Mouse (Mus musculus): ENCODE results near the gene Dhrs7c.

Dhrs7c gene

DNA sequence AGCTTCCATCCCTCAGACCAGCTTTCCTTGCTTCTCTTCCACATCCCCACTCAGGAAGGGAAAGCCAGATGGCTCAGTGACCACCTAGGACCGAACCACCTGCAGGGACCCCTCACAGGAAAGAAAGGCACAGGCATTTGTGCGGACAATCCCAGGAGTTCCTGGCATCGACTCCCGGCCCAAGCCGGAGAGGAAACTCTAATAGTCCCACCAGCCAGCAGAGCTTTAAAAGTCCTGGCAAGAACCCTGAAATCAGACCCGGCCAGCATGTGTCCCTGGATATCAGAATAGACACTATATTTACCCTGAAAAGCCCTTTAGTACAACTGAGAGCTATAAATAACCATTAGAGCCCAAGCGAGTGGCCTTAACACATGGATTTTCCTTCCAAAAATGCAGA is at the start of gene Dhrs7c:
Gene Dhrs7c (plus strand): TSS at position 257 of the 400 bp plus-strand sequence.
- peak; percentile 56 to 72 for DNase-seq

DNA sequence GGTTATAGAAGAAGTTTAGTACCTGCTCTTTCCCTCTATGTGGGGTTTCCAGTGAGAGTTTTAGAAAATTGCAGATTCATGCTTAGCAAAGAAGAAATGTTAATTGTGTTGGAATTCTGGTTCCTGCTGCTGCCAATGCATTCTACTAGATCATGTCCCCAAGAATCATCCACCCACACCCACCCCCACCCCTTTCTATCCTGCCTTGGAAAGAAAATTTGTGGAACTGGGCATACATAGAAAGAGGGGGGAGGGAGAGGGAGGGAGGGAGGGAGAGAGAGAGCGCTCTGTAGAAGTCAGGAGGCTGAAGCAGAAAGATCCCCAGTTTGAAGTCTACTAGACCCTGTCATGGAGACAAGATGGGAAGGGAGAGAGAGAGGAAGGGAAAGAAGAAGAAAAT is 41.7 kb upstream of the Dhrs7c start:
- DNase-seq: no peak

DNA sequence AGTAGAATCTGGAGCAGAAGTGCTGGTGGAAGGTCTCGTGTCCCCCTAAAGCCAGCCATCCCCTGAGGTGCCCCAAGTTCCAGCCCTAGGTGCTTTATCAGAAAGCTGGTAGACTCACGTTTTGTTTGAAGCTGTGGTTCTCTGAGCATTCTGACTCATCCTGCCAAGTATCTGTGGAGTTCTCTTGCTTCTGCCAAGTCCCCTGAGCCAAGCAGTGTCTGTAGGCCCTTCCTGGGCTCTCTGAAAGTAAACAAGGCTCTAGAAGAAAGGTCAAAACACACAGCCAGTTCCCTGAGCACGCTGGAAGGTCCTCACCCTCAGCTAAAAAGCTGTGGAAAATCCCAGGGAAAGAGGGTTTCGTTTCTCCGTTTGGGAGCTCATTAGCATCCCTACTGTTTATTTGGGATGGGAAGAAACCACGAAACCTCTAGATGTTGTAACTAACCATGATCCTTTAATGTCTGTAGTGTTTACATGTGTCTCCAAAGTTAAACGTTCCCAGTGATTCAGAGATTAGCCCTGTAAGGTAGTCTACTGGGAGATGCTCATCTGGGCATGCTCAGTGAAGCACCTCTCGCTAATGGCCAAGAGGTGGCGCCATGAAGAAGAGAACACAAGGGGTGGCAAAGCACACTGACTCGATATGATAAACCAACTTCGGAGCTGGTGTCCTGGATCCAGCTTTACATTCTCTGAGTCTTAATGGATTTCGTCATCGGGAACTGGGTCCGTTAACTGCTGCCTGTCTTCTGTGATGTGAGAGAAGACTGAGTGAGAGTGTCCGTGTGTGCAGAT is 40.4 kb upstream of the Dhrs7c start:
- DNase-seq: peak; percentile 39 to 46

DNA sequence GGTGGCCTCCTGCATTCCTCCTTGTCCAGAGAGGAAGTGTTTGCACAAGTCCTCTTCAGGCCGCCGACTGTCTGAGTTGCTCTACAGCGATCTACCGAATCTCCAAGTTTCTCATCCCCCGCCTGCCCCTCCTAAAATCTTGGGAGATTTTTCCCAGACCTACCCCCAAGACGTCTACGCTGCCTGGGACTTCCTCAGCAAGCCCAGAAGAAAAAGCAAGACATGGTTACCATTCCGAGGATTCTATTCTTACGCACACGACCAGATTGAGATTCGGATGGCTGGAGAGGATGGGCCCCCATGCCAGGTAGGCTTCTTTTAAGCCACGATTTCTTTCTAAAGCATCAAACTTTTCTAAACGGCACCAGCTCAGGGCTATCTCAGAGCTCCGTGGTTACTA is 26.9 kb upstream of the Dhrs7c start, which contains the start of gene Glp2r:
Gene Glp2r (minus strand): TSS at position 101 of the 400 bp plus-strand sequence.
- no peak for DNase-seq

DNA sequence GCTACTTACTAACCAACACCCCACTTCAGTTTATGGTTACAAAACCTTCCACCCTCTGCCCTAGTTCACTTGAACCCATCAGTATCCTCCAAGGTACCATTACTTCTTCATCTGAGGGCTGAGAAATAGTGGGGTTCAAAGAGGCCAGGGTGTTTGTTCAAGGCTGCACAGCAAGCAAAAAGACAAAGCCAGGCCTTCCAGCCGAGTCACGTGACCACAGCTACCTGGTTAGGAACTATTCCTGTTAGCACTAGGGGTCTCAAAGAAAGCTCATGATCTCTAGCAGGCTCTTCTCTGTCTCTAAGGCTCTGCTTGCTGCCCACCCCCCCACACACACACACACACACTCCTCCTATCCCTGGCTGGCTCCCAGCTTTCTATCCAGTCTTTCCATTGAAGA is 26.3 kb upstream of the Dhrs7c start:
- no peak for DNase-seq

DNA sequence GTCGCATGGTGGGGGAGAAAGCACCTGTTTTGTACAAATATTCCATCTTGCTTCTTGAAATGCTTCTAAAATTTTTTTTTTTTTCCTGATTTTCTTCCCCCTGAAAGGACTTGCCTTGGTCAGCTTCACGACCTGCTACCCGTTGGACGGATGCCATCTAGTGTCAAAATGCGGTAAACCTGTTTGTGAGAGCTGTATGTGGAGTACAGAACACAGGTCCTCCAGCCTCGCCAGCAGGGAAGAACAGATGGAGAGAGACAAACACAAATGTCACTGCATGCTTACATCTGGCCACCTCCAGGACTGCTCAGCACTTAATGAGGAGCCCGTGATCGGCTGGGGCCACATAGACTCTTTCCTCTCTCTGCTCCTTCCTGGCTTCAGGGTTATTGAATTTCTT is 25.4 kb upstream of the Dhrs7c start:
- DNase-seq: peak; percentile 67 to 80

DNA sequence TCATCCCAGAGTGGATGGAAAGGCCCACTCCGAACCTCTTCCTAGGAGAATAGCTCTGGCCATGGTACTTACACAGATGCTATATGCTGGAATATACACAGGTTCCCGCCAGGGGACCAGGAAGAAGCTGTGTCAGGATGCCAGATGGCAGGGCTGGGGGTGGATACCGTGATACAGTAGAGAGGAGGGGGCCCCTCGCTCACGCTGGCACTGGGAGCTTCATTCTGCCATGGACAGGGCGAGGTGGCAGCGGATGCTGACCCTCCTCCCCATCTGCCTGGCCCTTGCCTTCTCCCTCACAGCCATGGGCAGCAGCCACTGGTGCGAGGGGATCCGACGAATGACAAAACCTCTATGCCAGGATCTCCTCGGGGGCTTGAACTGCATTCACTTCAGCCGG is 23.6 kb upstream of the Dhrs7c start, which contains the start of gene Gsg1l2:
Gene Gsg1l2 (plus strand): TSS at position 230 of the 400 bp plus-strand sequence.
- peak; percentile 16 to 40 for DNase-seq

DNA sequence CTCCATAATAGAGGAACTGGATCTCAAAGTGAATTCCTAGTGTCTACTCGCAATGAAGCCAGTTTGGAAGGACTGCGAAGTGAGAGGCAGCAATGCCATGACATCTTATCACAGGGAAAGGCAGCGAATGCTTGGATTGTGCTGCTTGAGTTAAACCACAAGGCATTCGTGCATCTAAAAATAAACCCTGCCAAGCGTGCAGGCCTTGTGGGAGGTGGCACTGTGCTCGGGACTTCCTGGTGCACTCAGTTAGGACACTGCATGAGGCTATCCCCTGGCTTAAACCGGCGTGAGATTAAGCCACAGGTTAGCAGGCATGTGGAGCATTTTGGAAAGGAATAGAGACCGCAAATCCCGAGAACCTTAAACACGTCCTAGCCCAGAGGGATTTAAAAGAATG is 7.8 kb upstream of the Dhrs7c start:
- no peak for DNase-seq

DNA sequence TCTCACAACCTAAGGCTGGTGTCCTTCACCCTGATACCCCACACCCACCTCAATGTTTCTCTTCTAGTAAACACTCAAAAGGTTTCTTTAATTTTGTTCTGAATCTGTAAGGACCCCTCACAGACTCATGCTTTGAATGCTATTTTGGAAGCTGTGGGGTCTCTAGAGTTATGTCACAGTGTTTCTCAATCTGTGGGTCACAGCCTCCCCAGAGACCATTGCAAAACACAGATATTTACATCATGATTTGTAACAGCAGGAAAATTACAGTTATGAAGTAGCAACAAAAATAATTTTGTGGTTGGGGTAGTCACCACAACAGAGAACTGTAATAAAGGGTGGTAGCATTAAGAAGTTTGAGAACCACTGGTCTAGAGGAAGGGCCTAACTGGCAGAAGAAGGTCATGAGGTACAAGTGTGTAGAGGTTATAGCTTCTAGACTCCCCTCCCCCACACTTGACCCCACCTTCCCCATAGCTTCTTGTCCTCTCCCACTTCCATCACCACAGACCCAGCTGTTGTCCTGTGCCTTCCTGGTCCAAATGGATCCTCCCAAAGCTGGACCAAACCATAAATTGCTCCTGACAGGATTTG is 2.2 kb downstream of the Dhrs7c start:
- DNase-seq: no peak

DNA sequence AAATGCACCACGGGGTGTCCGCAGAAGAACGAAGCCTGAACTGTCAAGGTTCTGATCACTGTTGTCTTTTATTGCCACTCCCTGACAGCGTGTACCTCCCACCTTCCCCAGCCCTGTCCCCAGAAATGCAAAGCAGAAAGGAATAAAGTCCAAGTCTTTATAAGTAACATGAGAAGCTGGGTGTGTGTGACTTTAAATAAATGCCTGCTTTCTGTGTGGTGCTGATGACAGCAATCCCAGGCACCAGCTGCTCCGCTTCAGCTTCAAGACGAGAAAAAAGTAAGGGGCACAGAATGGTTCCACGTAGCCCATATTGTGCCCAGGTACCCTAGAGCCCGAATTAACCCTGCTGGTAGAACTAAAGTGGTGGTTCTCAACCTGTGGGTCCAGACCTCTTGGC is 3.2 kb downstream of the Dhrs7c start:
- no peak for DNase-seq

DNA sequence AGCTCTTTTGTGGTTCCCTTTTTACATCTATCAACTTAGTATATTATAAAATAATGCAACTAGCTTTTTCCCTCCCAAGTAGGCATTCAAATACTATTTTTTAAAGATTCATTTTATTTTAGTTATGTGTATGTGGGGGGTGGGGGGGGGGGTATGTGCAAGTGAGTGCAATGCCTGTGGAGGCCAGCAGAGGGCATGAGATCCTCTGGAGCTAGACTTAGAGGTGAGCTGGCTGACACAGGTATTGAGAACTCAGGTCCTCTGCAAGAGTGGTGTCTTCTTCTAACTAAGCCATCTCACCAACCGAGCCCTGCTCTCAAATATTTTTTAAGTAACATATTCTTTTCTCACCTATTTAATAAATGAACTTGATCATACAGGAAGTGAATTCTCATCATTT is 7.6 kb downstream of the Dhrs7c start:
- DNase-seq: no peak

DNA sequence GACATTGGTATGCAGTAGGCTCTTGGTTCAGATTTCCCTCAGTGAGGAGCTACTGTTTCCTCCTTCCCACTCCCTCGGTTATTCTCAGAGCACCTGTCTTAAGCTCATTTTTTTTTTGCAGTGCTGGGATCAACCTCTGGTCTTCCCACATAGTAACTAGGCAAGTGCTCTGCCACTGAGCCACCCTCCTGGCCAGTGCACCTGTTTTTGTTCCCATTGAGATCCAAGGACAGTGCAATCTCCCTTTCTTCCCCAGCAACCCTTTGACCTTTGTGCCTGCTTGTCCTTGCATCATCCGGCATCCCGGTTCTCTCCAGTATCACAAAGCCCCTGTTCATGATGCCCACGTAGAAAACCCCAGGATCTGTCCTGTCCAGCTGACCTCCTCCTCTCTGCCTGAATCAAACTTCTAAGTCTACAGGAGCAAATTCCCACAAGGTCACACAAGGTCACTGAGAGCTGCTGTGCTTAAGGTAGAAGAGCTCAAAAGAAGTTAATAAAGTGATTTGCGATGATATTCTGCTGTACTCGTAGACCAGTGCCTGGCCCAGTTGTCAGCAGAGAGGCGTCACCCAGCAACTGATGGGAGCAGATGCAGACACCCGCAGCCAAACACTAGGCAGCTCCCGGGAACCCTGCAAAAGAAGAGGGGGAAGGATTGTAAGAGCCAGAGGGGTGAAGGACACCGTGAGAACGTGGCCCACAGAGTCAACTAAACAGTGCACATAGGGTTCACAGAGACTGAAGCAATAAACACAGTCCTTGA is 9.0 kb downstream of the Dhrs7c start:
- no peak for DNase-seq

DNA sequence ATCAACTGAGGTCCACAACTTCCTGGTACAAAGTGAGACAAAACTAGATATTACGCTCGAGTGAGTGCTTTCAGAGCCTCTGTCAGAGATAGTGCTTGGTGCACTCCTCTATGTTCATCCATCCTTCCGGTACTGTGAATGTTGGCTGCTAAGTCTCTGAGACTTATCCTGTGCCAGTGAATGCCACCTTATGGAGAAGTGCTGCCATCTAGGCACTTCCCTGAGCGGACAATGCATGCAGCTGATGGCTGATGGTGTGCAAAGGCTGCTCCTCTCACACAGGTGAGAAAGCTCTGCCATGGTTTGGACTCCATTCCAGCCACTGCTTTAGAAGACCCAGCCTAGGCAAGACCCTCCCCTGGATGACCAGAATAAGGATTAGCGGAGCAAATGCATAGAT is 10.1 kb downstream of the Dhrs7c start:
- peak; percentile 11 to 27 for DNase-seq

DNA sequence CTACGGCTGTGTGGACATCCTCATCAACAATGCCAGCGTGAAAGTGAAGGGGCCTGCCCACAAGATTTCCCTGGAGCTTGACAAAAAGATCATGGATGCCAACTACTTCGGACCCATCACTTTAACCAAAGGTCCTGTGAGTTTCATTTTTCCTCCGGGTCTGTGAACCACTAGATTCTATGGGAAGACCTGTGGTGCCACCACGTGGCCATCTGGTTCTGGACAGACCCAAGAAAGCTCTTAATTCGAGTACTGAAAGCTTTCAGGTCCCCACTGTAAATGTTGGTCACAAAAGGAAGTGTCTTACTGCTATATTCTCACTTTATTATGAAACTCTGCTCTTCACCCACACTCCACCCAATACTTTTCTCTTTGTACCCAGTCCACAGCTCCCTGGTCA is 13.5 kb downstream of the Dhrs7c start:
- peak; percentile 45 to 73 for DNase-seq

DNA sequence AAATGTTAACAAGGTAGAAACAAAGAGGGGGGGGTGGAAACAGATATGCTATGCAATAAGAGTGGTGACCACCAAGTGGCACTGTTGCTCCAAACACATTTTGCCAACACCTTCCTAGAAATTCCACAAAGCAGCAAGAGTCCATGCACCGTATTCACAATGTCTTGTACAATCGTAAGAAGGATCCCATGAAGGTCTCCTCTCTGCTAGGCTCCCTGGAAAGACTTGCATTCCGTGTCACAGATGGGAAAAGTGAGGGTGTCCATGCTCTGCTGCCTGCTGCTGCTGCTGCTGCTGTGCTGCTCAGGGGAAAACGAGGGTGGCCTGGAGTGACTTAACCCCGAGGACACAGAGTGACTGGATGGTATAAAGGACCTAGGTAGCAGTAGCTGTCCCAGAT is 21.6 kb downstream of the Dhrs7c start:
- peak; percentile 43 to 65 for DNase-seq

DNA sequence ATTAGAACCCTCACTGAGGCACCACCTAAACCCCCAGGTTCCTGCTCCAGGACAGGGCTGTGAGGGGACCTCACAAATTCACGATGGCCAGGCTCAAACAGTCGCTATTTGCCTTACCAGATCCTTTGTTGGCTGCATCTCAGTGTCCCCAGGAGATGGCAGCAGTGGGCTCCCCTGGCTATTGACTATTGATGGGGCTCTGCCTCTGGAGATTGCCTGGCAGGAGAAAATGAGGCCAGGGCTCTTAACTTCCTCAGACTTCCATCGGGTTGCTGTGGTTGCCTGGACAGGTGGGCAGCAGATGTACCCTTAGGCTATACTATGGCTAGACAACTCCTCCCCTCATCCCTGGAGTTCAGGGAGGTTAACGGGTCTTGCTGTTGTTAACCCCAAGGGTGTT is 22.2 kb downstream of the Dhrs7c start:
- peak; percentile 22 to 38 for DNase-seq

DNA sequence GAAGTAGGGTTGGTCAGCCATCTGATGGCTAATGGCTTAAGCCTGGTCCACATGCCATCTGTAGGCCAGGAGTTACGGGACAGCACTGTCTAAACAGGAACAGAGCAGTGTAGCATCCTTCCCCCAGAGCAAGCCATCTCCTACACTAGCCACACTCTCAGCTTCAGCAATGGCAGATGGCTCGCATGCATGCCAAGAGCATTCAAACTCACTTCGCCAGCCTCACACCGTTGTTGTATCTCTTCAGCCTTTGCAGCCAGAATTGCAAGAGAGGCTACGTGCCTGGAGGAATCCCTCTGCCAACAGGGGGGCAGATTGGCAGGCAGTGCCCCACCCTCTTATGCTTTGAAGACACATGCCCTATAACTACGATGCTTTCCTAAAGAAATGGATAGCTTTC is 23.6 kb downstream of the Dhrs7c start:
- DNase-seq: peak; percentile 63 to 74

DNA sequence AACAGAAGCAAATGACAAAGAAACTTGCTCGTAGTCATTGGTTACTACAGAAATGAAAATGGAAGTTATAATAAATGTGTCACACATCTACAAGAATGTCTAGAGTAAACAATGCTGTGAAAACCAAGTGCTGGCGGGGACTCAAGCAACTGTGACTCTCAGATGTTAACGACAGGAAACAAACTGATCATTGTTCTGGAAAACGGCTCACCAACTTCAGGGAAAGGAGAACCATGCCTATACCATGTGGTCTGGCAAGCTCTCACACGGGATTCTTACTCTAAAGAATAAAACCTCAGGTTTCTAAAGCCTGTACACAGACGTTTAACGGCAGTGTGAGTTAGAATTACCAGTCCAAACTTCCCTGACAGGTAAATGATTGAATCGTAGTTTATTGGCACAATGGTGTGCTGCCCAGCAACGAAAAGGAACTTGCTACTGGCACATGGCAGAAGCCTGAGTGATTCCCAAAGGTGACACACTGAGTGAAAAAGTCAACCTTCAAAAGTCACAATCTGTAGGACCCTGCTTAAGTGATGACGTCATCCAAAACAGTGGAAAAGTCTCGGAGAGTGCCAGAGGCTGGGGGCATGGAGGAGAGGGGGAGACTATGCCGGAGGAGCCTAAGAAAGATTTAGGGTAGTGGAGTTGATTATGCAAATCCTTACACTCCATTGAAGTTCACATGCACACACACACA is 30.5 kb downstream of the Dhrs7c start:
- no peak for DNase-seq

DNA sequence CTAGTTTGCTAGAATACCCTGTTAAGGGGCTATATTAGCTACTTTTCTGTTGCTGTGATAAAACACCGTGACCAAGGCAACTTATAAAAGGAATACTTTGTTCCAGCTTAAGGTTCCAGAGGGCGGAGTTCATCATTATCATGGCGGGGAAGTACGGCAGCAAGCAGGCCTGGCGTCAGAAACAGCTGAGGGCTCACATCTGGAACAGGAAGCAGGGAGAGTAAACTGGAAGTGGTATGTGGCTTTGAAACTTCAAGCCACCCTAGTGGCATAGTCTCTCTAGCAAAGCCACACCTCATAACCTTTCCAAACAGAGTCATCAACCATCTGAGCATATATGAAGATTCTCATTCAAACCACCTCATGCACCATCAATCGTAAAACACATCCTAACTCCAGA is 31.5 kb downstream of the Dhrs7c start:
- no peak for DNase-seq

DNA sequence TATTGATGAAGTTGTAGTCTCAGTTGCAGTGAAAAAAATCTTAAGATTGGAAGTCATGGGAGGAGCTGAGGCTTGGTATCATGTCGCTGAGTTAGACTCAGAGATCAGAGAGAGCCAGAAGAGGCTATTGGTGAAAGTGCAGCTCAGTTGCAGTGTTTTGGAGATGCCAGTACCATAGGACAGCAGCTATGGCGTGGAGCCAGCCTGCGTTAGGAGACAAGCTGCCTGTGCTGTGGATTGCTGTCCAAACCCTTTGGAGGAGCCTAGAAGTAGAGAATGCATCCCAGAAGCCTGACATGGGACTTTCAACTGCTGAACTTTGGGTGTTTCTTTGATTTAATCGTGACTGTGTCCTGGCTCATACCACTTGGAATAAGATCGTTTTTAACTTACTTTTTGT is 33.8 kb downstream of the Dhrs7c start:
- peak in 1 of 2 experiments; percentile 39 for DNase-seq

DNA sequence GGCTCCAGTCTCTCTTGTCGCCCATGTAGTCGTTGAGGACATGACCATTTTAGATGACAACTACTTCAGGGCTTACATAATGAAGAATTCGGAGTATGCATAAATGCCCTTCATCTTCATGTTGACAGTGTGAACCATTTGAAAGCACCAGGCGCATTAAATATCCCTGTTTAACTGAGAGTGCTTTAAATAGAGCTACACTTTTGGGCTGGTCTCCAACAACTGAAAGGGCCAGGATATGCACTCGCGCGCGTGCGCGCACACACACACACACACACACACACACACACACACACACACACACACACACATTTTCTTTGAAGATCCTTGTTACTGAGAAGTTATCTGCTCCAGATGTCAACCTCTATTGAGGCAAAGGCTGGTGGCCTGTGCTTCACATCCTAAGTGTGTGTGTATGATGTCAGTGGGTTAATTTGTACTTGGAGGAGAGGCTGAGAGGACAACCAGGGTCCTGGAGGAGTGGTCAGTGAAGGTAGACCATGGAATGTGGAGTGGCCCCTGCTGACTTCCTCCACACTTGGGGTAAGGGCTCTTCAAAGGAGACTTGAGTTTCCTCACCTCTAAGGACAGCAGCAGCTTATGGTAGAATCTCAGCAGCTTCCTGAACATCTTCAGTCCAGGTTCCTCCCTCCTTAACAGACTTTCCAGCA is 37.6 kb downstream of the Dhrs7c start:
- no peak for DNase-seq

DNA sequence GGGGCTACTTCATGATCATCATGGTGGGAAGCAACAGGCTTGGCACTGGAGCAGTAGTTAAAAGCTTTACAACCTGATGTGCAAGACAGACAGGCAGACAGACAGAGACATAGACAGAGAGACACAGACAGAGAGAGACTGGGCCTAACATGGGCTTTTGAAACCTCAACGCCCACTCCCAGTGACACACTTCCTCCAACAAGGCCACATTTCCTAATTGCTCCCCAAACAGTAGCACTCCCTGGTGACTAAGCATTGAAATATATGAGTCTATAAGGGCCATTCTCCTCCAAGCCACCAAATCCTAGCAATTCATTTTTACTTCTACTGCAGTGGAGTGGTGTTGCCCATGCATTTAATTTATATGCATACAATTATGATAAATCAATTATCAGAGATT is 41.8 kb downstream of the Dhrs7c start:
- no peak for DNase-seq
